Comparison of ENCODE assay signal across 20 mouse cellular contexts in genomic region chr13:14639998-14640397, GRCm38 (mm10).
"Had no signal": no experiment of that assay in that cellular context is flagged by ENCODE, and none has a peak within 500 bp of the region (broad histone marks: within the 10 kb centered on the region; RNA-seq: fewer than 3 reads in every experiment).

No protein-coding gene starts in this region.

- ATAC-seq: intestine, embryonic 15.5 days; liver, postnatal 0 days; midbrain, embryonic 15.5 days had no signal

- DNase-seq: kidney, adult 18-20 months; kidney, adult 9 months; kidney, postnatal 14 days; kidney, postnatal 4 days; left cerebral cortex, postnatal 4 days; liver, postnatal 0 days; lung, embryonic 14.5 days; lung, postnatal 10 days; lung, postnatal 36 days; thymus, adult 2 months; thymus, postnatal 14 days had no signal

- H3K4me1 ChIP-seq: intestine, embryonic 15.5 days; limb, embryonic 12.5 days; limb, embryonic 15.5 days; megakaryocyte, embryonic 14.5 days; midbrain, embryonic 15.5 days had no signal

- H3K9me3 ChIP-seq: intestine, embryonic 15.5 days; limb, embryonic 12.5 days; limb, embryonic 15.5 days; megakaryocyte, embryonic 14.5 days; midbrain, embryonic 10.5 days; midbrain, embryonic 15.5 days had no signal

- H3K4me2 ChIP-seq: intestine, embryonic 15.5 days; limb, embryonic 12.5 days; limb, embryonic 15.5 days; liver, embryonic 11.5 days; lung, embryonic 14.5 days; midbrain, embryonic 15.5 days had no signal

- H3K4me3 ChIP-seq: intestine, embryonic 15.5 days; limb, embryonic 12.5 days; limb, embryonic 15.5 days; megakaryocyte, embryonic 14.5 days; midbrain, embryonic 10.5 days; midbrain, embryonic 15.5 days; myocyte had no signal

- H3K27me3 ChIP-seq: intestine, embryonic 15.5 days; limb, embryonic 12.5 days; limb, embryonic 15.5 days; megakaryocyte, embryonic 14.5 days; midbrain, embryonic 15.5 days had no signal

- H3K9ac ChIP-seq: intestine, embryonic 15.5 days; limb, embryonic 12.5 days; limb, embryonic 15.5 days; liver, embryonic 14.5 days; liver, postnatal 0 days; lung, embryonic 14.5 days; midbrain, embryonic 15.5 days had no signal

- H3K27ac ChIP-seq: intestine, embryonic 15.5 days; limb, embryonic 12.5 days; limb, embryonic 15.5 days; liver, embryonic 14.5 days; midbrain, embryonic 10.5 days; midbrain, embryonic 15.5 days had no signal
